Mouse (Mus musculus): ENCODE data around the gene AF067063. TPM values are rescaled to one million over a fixed set of nuclear protein-coding genes. Genes with fewer than 3 reads are reported as not detected.

AF067063 gene
- not detected in 2 replicates for polyA plus RNA-seq (2012; rRNA removed)

GRCm38 (mm10) chr13:119830116-119830515 is at the start of gene AF067063:
TSS of gene AF067063 (minus strand) at chr13:119830216.

GRCm38 (mm10) chr13:119835320-119836056 is 5.5 kb upstream of the AF067063 start, which contains the start of gene D13Ertd608e:
TSS of gene D13Ertd608e (plus strand) at chr13:119836006.

GRCm38 (mm10) chr13:119790761-119791579 is 39.0 kb downstream of the AF067063 start, which contains the start of gene Zfp131:
TSS of gene Zfp131 (minus strand) at chr13:119790889.

Other genes with a start within 250 kb of the AF067063 start
- gene Ccl28, start 206.4 kb downstream of the AF067063 start, polyA plus RNA-seq (2012; rRNA removed), result 0.01 and 0.08 TPM in 2 replicates
- 124 and 151 TPM in 2 replicates for gene Hmgcs1, start 139.8 kb downstream of the AF067063 start, polyA plus RNA-seq (2012; rRNA removed)
- gene Nim1k, start 74.3 kb downstream of the AF067063 start, polyA plus RNA-seq (2012; rRNA removed), result 0.08 and 0.10 TPM in 2 replicates
- 7.7 and 7.9 TPM in 2 replicates for gene Zfp131, start 39.3 kb downstream of the AF067063 start, polyA plus RNA-seq (2012; rRNA removed)
- gene D13Ertd608e, start 5.8 kb upstream of the AF067063 start, polyA plus RNA-seq (2012; rRNA removed), result not detected in 2 replicates
- gene Tcstv1, start 64.6 kb upstream of the AF067063 start, polyA plus RNA-seq (2012; rRNA removed), result not detected in 2 replicates
- not detected in 2 replicates for gene Gm21761, start 99.1 kb upstream of the AF067063 start, polyA plus RNA-seq (2012; rRNA removed)
- not detected in 2 replicates for gene B020031M17Rik, start 120.6 kb upstream of the AF067063 start, polyA plus RNA-seq (2012; rRNA removed)
- not detected in 2 replicates for gene Gm36079, start 196.8 kb upstream of the AF067063 start, polyA plus RNA-seq (2012; rRNA removed)
- gene Gm21188, start 222.0 kb upstream of the AF067063 start, polyA plus RNA-seq (2012; rRNA removed), result 1.1 and 2.0 TPM in 2 replicates

All from liver, embryonic 18 days (tissue).